Mouse (Mus musculus) limb, embryonic 14.5 days (tissue): ENCODE data around the gene Fry. TPM values are rescaled to one million over a fixed set of nuclear protein-coding genes. Genes with fewer than 3 reads are reported as not detected.

Source experiments
- ATAC-seq: fragments of 200-750 bp; cut with Nextera tagmentation; 2 replicates; pipeline ENCODE4 v1.8.0; 2017; ENCODE audit warnings: low read depth, moderate number of reproducible peaks, moderate TSS enrichment; ENCODE audit not compliant: low FRiP score
- DNase-seq: peaks from one replicate; pipeline ENCODE4 v3.0.0-alpha.2; 2015; ENCODE audit warnings: low spot score
- H3K27ac ChIP-seq: fragments of 300-500 bp; sonication (generic); replicated peaks from 2 replicates; pipeline ENCODE4 v1.5.1; 2014; ENCODE audit warnings: low read depth, mild to moderate bottlenecking, low read length, moderate library complexity, mixed read lengths
- H3K27me3 ChIP-seq: fragments of 300-500 bp; sonication (generic); 2 replicates; pipeline ENCODE4 v1.6.1; 2014; ENCODE audit warnings: low read length, mixed read lengths; ENCODE audit not compliant: control insufficient read depth, insufficient read depth
- H3K36me3 ChIP-seq: fragments of 300-500 bp; sonication (generic); 2 replicates; pipeline ENCODE4 v1.6.1; 2014; ENCODE audit warnings: mild to moderate bottlenecking, low read length, moderate library complexity, mixed read lengths; ENCODE audit not compliant: control insufficient read depth, insufficient read depth
- H3K4me1 ChIP-seq: fragments of 300-500 bp; sonication (generic); 2 replicates; pipeline ENCODE4 v1.6.1; 2014; ENCODE audit warnings: antibody characterized with exemption, low read length, mixed read lengths; ENCODE audit not compliant: control insufficient read depth, insufficient read depth
- H3K4me2 ChIP-seq: fragments of 300-500 bp; sonication (generic); replicated peaks from 2 replicates; pipeline ENCODE4 v1.6.1; 2014; ENCODE audit warnings: low read depth, mild to moderate bottlenecking, low read length, moderate library complexity; ENCODE audit not compliant: severe bottlenecking
- H3K4me3 ChIP-seq: fragments of 300-500 bp; sonication (generic); replicated peaks from 2 replicates; pipeline ENCODE4 v1.5.1; 2014; ENCODE audit warnings: low read length
- H3K9ac ChIP-seq: fragments of 300-500 bp; sonication (generic); 2 replicates; pipeline ENCODE4 v1.6.1; 2014; ENCODE audit warnings: mild to moderate bottlenecking, low read depth, low read length, moderate library complexity; ENCODE audit not compliant: severe bottlenecking
- H3K9me3 ChIP-seq: fragments of 300-500 bp; sonication (generic); 2 replicates; pipeline ENCODE4 v1.6.1; 2016; ENCODE audit warnings: low read length; ENCODE audit not compliant: control insufficient read depth
- POLR2A ChIP-seq: fragments of 200-500 bp; IDR thresholded peaks from 2 replicates; pipeline ENCODE4 v1.8.0; 2012; ENCODE audit warnings: inconsistent platforms, mild to moderate bottlenecking, moderate library complexity, borderline replicate concordance; ENCODE audit not compliant: insufficient read depth, insufficient read length; ENCODE audit errors: extremely low read depth
- WGBS: fragments of 180-500 bp; shearing (Covaris S2); extraction: QIAGEN DNeasy Blood & Tissue Kit; methylation state at CpG from one replicate; pipeline ENCODE4 v1.1.7; 2014; 5-methylcytosine and 5-hydroxymethylcytosine counted together
- polyA plus RNA-seq, 2 experiments: library from polyadenylated mRNA; depleted of rRNA in 1 of 2; stranded (reverse) in 1 of 2; unstranded in 1 of 2; fragments of >200 nt; fragmentation: Nextera tagmentation in 1 of 2; extraction: Ambion mirVana in 1 of 2; gene quantifications; 2 replicates each; pipeline versions ENCODE4 v1.2.1 to v1.2.3; 2012 to 2014

Gene Fry
- polyA plus RNA-seq, 2 experiments, result 10.0 to 13.5 TPM

DNA sequence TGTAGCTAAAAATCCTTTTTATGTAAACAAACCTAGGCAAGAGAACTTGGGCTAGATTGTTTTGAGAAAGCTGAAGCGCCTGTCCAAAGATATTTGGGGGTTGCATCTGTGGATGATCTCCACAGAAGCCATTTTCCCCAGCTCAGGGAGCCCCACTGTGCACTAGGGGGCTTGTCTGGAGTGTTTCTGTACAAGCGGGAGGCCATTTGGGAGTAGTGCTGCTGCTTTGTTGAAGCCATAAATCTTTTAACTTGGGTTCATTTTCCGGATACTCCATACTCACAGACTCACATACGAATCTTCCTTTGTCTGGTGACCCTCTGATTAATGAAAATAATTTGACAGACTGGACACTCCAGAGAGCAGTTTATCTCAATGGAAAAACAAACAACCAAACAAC, 142.9 kb downstream of the Fry start:
- ATAC-seq (no peak), DNase-seq (no peak)
- Histone ChIP-seq H3K4me3 (peak overlapping the region; percentile 46; the same call in 1 of the 2 replicates), H3K27ac (no peak overlapping the region), H3K27me3 (no peaks in the 10 kb centered on the region), H3K9ac (no peak overlapping the region), H3K4me1 (peaks cover 14% of the 10 kb centered on the region), H3K9me3 (no peaks in the 10 kb centered on the region), H3K4me2 (peak overlapping the region; percentile 22; the same call in 1 of the 2 replicates), H3K36me3 (no peaks in the 10 kb centered on the region)
- no peak for TF ChIP-seq POLR2A
- WGBS, result 32% methylated on average over 4 of the region's 4 CpGs

DNA sequence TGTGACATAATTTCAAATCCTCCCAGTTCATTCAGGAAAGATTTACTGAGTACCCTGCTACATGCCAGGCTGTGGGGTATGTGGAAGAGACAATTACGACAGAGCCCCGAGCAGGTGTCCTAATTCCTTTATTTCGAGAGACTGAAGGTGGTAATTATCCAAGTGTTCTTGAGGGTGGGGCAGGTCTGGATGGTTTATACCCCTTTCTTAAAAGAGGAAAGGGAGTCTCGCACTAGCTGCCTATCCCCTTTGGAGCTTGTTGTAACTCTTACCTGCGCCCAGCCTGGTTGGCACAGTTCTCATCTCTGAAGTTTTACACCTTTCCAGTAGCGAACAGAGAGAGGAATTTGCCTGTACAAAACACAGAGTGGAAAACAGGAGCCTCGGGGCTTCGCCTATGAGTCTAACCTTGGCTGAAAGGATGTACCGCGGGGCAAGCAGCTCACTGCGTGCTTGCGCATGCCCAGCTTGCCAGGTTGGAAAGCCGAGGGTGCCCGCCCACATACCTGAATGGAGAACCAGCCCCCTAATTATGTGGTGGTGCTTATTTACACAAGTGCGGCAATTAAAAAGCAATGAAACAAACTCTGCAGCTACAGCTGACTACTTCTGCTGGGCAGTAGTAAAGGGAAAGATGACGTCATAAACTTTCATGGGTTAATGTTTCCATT, 143.7 kb downstream of the Fry start:
- H3K4me1 ChIP-seq, result peaks cover 14% of the 10 kb centered on the region
- no peak for DNase-seq

DNA sequence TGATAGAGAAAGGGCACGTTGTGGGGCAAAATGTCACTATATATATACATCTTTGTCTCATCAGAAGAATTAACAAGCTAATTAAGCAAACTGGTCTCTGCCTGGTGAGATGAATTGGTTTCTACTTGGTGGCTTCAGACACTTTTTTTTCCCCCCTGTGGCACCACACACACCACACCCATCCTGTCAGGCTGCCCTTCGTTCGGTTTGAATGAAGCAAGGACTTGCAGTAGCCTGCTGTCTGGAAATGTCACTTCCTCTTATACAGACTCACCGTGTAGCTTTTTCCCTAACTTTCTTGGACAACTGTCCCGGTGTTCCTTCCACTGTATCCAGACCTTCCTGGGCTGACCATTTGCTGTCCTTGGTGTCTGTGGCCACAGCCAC, 144.3 kb downstream of the Fry start:
- Histone ChIP-seq H3K27me3 (no peaks in the 10 kb centered on the region), H3K9me3 (no peaks in the 10 kb centered on the region), H3K27ac (0 out of 2 replicates have a peak overlapping the region, but pooled peaks have one; percentile 28), H3K9ac (no peak overlapping the region), H3K36me3 (no peaks in the 10 kb centered on the region), H3K4me2 (0 out of 2 replicates have a peak overlapping the region, but pooled peaks have one; percentile 2), H3K4me3 (no peak overlapping the region), H3K4me1 (peaks cover 14% of the 10 kb centered on the region)
- 49% methylated on average over 5 of the region's 5 CpGs for WGBS
- TF ChIP-seq POLR2A, result no peak
- ATAC-seq, result no peak
- no peak for DNase-seq

More for the DNA sequence above, 143.7 kb downstream of the Fry start:
- WGBS, result 45% methylated on average over 16 of the region's 16 CpGs
- no peaks in the 10 kb centered on the region for H3K9me3 ChIP-seq
- no peaks in the 10 kb centered on the region for H3K27me3 ChIP-seq
- peak overlapping the region; percentile 22; the same call in 1 of the 2 replicates for H3K4me2 ChIP-seq
- no peaks in the 10 kb centered on the region for H3K36me3 ChIP-seq
- TF ChIP-seq POLR2A, result no peak
- H3K27ac ChIP-seq, result 0 out of 2 replicates have a peak overlapping the region, but pooled peaks have one; percentile 28
- ATAC-seq, result no peak
- H3K4me3 ChIP-seq, result peak overlapping the region; percentile 46; the same call in 1 of the 2 replicates
- H3K9ac ChIP-seq, result no peak overlapping the region

DNA sequence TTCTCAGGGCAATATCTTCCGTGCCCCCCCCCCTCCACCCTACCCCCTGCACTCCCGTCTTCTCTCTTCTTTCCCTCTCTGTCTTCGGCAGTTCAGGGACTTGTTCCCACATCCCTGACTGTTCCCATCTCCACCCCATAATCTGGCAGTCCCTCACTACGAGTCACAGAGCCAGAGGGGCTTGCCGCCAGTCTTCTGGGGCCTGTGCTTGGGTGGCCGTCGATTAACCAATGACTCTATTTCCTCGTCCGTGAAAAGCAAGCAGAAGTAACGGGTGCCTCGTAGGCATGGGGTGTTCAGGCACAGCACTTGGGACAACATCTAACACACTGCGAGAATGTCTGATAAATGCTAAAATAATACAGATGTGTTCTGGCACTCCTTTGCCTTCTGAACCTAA, 144.7 kb downstream of the Fry start:
- 57% methylated on average over 12 of the region's 12 CpGs for WGBS
- peaks cover 14% of the 10 kb centered on the region for H3K4me1 ChIP-seq
- no peaks in the 10 kb centered on the region for H3K27me3 ChIP-seq
- no peak overlapping the region for H3K4me3 ChIP-seq
- ATAC-seq (no peak), DNase-seq (no peak)
- no peaks in the 10 kb centered on the region for H3K9me3 ChIP-seq
- H3K27ac ChIP-seq, result 0 out of 2 replicates have a peak overlapping the region, but pooled peaks have one; percentile 10
- no peak overlapping the region for H3K9ac ChIP-seq
- H3K36me3 ChIP-seq, result no peaks in the 10 kb centered on the region
- H3K4me2 ChIP-seq, result no peak overlapping the region
- TF ChIP-seq POLR2A, result no peak

DNA sequence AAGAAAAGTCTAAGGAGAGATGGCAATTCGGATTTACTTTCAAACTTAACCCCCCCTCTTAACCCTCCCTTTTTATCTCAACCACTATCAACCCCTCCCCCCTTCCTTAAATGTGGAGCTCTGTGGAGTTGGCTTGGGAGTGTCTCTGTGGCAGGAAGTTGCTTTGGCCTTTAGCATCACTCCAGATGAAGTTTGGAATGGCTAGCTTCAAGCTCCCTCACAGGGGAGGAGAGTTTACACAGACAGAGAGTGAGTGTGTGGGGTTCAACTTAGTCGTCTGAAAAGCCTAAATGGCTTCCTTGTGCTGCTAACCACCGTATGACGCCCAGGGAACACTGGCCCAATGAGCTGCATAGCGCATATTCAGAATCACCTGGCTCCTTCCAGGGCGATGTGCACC, 145.2 kb downstream of the Fry start:
- no peak overlapping the region for H3K4me2 ChIP-seq
- H3K27ac ChIP-seq, result no peak overlapping the region
- no peaks in the 10 kb centered on the region for H3K27me3 ChIP-seq
- WGBS, result 73% methylated on average over 6 of the region's 6 CpGs
- no peak for TF ChIP-seq POLR2A
- no peak overlapping the region for H3K4me3 ChIP-seq
- no peaks in the 10 kb centered on the region for H3K36me3 ChIP-seq
- H3K4me1 ChIP-seq, result peaks cover 14% of the 10 kb centered on the region
- H3K9me3 ChIP-seq, result no peaks in the 10 kb centered on the region
- DNase-seq (peak; percentile 20), ATAC-seq (no peak; the same call in 1 of the 2 replicates)
- no peak overlapping the region for H3K9ac ChIP-seq
